ENCODE assay signal across 11 mouse cellular contexts in genomic region chr9:14876566-14876965, GRCm38 (mm10). TPM values are rescaled to one million over a fixed set of nuclear protein-coding genes. Genes with fewer than 3 reads are reported as not detected.
"Had no signal": no experiment of that assay in that cellular context is flagged by ENCODE, and none has a peak within 500 bp of the region (broad histone marks: within the 10 kb centered on the region; RNA-seq: fewer than 3 reads in every experiment).

No protein-coding gene starts in this region.

RNA-seq across cellular contexts. Expression of gene Gpr83, which starts 16.6 kb away (rescaled TPM):
- polyA plus RNA-seq: liver, embryonic 11.5 days; liver, embryonic 14.5 days; liver, postnatal 0 days had no signal

RNA-seq across cellular contexts. Expression of gene Izumo1r, which starts 27.2 kb away (rescaled TPM):
- polyA plus RNA-seq: limb, embryonic 12.5 days; liver, embryonic 11.5 days; liver, embryonic 14.5 days; liver, postnatal 0 days; macrophage; midbrain, embryonic 12.5 days; midbrain, embryonic 15.5 days; neural tube, embryonic 12.5 days; neural tube, embryonic 15.5 days; stomach, embryonic 14.5 days; stomach, postnatal 0 days had no signal
